Mouse (Mus musculus) fibroblast of lung, adult 2 months (primary cell): Measurements from ENCODE around the gene Ptprg.

Experiments used
- DNase-seq: peaks from one replicate; pipeline ENCODE4 v3.0.0-alpha.2; 2011; ENCODE audit warnings: low read depth

The Ptprg gene

GRCm38 (mm10) chr14:12149529-12149928, 596.2 kb downstream of the Ptprg start:
- no peak for DNase-seq

- DNase-seq, result peak; percentile 40
Measured at GRCm38 (mm10) chr14:12151927-12152326, 598.6 kb downstream of the Ptprg start.

GRCm38 (mm10) chr14:12152748-12153147, 599.4 kb downstream of the Ptprg start:
- no peak for DNase-seq

GRCm38 (mm10) chr14:12153599-12153998, 600.3 kb downstream of the Ptprg start:
- no peak for DNase-seq

- no peak for DNase-seq
Measured at GRCm38 (mm10) chr14:12161738-12162310, 608.5 kb downstream of the Ptprg start.

- DNase-seq, result no peak
Measured at GRCm38 (mm10) chr14:12162331-12162854, 609.1 kb downstream of the Ptprg start.

- DNase-seq, result no peak
Measured at GRCm38 (mm10) chr14:12163196-12163595, 609.9 kb downstream of the Ptprg start.

- peak; percentile 56 for DNase-seq
Measured at GRCm38 (mm10) chr14:12167215-12167614, 613.9 kb downstream of the Ptprg start.

GRCm38 (mm10) chr14:12167651-12168050, 614.3 kb downstream of the Ptprg start:
- DNase-seq, result no peak

- no peak for DNase-seq
Measured at GRCm38 (mm10) chr14:12177436-12177835, 624.1 kb downstream of the Ptprg start.

- no peak for DNase-seq
Measured at GRCm38 (mm10) chr14:12178645-12179044, 625.3 kb downstream of the Ptprg start.

GRCm38 (mm10) chr14:12180116-12180515, 626.8 kb downstream of the Ptprg start:
- no peak for DNase-seq

- DNase-seq, result no peak
Measured at GRCm38 (mm10) chr14:12185040-12185439, 631.7 kb downstream of the Ptprg start.

- no peak for DNase-seq
Measured at GRCm38 (mm10) chr14:12188352-12188751, 635.0 kb downstream of the Ptprg start.

GRCm38 (mm10) chr14:12189266-12189665, 635.9 kb downstream of the Ptprg start:
- no peak for DNase-seq

- no peak for DNase-seq
Measured at GRCm38 (mm10) chr14:12189717-12190600, 636.6 kb downstream of the Ptprg start.

GRCm38 (mm10) chr14:12191076-12191475, 637.7 kb downstream of the Ptprg start:
- DNase-seq, result no peak

GRCm38 (mm10) chr14:12198735-12199134, 645.4 kb downstream of the Ptprg start:
- DNase-seq, result no peak

GRCm38 (mm10) chr14:12199956-12200950, 646.9 kb downstream of the Ptprg start:
- no peak for DNase-seq

- no peak for DNase-seq
Measured at GRCm38 (mm10) chr14:12202214-12202613, 648.9 kb downstream of the Ptprg start.

- DNase-seq, result no peak
Measured at GRCm38 (mm10) chr14:12203081-12203480, 649.7 kb downstream of the Ptprg start.

GRCm38 (mm10) chr14:12206138-12206537, 652.8 kb downstream of the Ptprg start:
- no peak for DNase-seq
